Mouse (Mus musculus) CH12F3 (cell line): ENCODE results near the gene Mnd1.

Experiments used
- in situ Hi-C: fragments of 300-500 bp; cut with MboI; formaldehyde crosslinking; loops from 2 replicates; pipeline ENCODE4 v1.14.3; 2020; ENCODE audit warnings: low sequenced_read_pairs

Mnd1 gene

GRCm38 (mm10) chr3:84165391-84165790 is 9.8 kb upstream of the Mnd1 start:
- in situ Hi-C loops: loop anchor here (25.0 kb wide), 1 partner anchor 372 kb away; no protein-coding TSS in a partner anchor

DNA sequence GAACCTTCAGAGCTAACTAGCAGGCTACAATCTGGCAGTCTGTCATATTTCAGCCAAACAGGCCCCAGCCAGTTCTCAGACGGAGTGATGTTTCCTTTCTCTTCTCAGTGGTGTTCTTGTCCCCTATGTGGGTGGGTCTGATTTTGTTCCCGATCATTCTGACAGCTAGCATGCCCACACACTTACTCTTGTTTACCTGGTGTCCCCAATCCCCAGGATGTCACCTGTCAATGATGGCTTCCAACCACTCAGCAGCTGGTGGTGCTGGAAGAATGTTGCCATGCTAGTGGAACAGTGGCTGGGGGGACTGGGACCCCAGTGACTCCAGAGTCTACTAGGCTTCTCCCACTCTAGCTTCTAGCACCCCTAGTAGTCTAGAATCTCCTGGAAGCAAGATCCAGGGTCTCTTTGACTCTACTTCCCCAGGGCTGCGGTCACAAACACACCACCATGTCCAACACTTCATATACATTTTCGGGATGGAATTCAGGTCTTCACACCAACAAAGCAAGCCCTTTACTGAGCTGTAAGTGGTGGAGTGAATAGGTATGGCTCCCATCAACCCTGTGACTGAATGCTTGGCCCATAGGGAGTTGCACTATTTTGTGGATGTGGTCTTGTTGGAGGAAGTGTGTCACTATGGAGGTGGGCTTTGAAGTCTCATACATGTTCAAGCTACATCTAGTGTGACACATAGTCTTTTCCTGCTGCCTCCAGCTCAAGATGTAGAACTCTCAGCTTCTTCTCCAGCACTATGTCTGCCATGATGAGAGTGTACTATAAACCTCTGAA is 2.2 kb upstream of the Mnd1 start:
- in situ Hi-C loops: loop anchor here (25.0 kb wide), 1 partner anchor 380 kb away; no protein-coding TSS in a partner anchor

DNA sequence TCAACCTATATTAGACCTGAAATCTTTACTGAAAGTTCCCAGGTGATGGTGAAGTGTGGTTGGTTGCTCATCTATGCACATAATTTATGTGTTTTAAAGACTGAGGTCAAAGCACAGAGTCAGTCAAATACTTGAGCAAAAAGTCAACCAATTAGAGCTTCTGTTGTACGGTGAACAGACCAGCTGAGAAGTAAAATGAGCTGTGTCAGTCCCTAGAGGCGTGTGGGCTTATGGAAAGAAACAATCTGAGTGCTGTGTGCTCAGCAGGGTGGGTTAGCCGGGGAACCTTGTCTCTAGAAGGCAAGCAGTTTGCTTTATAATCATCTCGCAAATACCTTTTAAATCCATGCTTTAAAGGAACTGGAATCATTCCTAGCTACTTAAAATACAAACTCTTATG is 1.4 kb upstream of the Mnd1 start:
- in situ Hi-C loops: loop anchor here (25.0 kb wide), 1 partner anchor 380 kb away; no protein-coding TSS in a partner anchor

GRCm38 (mm10) chr3:84156105-84156504 is 519 bp upstream of the Mnd1 start:
- in situ Hi-C loops: loop anchor here (25.0 kb wide), 1 partner anchor 381 kb away; no protein-coding TSS in a partner anchor

DNA sequence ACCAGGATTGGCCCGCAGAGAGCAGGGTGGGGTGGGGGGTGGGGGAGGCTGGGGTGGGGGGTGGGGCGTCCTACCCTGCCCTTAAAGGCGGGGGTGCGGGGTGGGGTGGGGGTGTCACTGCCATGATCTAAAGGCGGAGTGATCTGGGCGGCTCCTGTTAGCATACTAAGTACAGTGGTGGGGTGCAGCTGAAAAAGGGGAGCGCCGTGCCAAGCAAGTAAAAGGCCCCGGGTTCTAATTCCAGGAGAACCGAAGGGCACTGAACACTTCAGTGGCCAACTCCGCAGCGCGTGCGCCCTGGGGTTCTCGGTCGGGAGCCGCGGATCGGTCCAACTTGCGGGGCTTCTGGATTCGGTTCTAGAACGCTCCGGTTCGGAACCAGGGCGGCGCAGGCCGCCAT is 440 bp downstream of the Mnd1 start:
- in situ Hi-C loops: loop anchor here (25.0 kb wide), 1 partner anchor 382 kb away; no protein-coding TSS in a partner anchor

DNA sequence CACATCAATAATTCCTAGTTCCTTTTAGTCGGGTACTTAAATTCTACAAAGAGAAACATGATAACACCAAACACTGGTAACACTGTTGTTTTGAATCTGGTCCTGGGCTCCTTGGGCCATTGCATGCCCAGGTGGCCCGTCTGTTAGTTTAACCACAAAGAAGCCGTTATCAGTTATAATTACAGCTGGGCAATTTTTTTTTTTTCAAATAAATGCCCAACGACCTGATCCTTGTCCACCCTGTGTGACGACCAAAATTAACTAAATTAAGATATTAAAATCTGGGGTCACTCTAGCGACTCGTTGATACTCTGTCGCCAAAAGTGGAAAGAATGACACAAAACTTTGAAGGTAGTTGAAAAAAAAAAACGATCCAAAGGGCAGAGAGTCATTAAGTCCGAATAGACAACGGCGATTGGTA is 855 bp downstream of the Mnd1 start:
- in situ Hi-C loops: loop anchor here (25.0 kb wide), 1 partner anchor 383 kb away; no protein-coding TSS in a partner anchor

- in situ Hi-C loops: loop anchor here (25.0 kb wide), 1 partner anchor 387 kb away; no protein-coding TSS in a partner anchor
Observed at GRCm38 (mm10) chr3:84149831-84150230, 5.8 kb downstream of the Mnd1 start.

DNA sequence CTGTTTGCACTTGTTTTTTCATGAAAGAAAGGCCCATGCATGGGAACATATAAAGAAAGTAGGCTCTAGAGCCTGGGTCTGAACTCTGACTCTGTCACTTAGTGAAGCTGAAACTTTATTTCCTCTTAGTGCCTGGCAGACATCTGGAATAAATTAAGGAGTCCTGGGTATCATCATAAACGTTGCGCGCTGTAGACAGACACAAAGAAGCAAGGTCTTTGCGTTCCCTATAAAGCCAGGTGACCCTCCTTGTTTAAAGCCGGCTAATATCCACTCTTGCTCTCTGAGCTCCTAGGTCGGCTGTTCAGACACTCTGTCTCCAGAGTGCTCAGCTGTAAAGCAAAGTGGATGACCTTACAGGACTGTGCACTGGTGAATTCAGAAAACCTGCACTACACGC is 14.6 kb downstream of the Mnd1 start:
- in situ Hi-C loops: no loop called here

DNA sequence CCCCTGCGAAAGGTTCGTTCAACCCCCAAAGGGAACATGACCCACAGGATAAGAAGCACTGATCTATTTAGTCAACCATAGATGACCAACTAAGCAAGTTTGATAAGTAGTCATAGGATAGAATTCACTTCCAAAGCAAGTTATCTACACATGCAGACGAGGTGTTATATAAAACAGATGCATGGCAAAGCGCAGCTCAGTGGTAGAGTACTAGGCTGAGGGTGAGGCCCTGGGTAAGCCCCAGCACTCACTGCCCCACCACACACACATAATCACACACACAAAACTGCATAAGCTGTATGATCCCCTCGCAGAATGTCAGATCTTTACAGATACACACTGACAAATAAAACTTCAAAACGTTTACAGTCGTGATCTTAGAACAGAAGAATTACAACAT is 19.1 kb downstream of the Mnd1 start:
- in situ Hi-C loops: no loop called here

GRCm38 (mm10) chr3:84135933-84136332 is 19.7 kb downstream of the Mnd1 start:
- in situ Hi-C loops: no loop called here

- in situ Hi-C loops: no loop called here
Observed at GRCm38 (mm10) chr3:84135387-84135786, 20.2 kb downstream of the Mnd1 start.

- in situ Hi-C loops: no loop called here
Observed at GRCm38 (mm10) chr3:84131369-84131768, 24.2 kb downstream of the Mnd1 start.

DNA sequence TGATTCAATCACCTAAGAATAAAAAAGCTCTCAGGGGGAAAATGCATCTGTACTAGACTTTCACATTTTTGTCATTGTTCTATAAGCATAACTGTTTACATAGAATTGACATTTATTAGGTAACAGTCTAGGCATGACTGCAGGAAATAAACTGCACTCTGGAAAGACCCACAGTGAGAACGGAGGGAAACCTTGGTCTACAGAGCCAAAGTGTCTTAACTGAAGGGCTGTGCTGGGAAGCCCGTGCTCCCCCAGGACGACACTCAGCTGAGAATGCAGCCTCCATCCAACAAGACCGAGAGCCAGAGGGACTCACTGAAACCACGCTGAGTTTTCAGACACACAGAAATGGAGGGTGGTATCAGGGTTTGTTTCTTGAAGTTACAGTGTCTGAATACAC is 24.8 kb downstream of the Mnd1 start:
- in situ Hi-C loops: no loop called here

DNA sequence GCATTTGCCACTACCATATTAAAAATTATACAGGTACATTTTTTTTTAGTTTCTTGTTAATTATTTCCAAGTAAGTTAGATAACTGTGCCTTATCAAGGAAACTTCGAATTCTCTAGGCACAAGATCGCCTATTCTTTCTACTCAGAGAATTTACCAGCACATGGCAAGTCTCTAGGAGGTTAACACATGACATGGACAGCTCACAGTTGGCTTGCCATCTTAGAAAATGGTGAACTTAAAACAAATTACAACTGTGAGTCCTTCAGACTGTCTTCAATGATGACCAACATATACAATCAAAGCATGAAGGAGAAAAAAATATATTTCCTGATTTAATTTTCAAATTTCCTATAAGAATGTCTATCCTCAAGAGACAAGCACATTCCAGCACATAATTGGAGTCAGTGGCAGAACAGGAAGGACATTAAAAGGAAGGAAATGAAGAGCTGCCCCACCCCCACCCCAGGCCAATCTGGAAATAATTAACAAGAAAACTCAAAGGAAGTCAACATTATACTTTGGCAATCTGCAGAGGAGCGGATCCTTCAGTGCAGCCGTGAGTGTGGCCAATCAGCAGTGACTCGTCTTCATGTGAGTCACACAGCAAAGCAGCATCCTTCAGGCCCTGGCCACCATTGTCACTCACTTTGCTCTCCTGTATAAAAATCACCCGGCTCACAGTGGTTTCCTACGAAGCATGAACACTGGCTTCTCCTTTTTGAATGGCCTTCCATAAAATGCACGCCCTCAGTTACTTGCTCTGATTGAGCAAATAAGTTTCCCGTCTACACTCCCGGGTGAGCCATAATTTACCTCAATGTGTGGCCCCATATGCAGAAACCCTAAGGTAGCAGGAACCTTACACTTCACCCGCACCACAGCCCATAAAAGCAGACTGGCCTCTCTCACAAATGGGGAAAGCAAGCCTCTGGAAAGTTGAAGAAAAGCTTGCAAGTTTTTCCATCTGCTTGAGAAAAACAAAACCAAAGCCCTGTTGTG is 26.4 kb downstream of the Mnd1 start:
- in situ Hi-C loops: no loop called here

DNA sequence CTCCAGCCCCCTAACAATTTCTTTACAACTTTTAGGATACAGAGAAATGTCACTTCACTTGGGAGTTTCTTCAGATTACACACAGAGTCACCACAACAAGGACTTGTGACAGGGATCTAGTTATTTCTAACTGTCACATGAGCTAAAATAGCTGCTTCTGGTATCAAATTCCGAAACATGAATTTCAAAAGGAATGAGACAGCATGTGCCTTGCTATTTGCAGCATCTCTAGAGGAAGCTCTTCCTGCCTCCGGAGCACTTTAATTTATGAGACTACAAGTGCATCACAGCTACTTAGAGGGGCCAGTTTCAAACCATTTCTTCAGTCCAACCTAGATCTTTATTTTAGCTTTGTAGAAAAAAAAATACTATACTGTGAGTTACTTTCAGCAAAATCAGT is 28.2 kb downstream of the Mnd1 start:
- in situ Hi-C loops: no loop called here

DNA sequence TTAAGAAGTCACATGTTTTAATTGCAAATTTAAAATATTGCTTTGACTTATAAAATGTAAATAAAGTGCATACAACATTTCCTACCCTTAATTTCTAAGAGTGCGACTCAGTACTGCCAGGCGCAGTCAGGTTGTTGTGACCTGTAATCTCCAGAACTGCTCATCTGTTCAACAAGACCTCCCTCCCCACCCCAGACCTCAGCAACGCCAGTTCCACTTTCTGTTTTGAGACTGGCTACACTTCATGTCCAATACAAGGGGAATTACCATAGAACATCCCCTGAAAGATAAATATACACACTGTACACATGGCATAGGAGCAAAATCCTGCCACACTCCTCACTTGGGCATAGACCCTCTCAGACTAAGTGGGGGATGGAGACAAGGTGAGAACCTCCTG is 28.9 kb downstream of the Mnd1 start:
- in situ Hi-C loops: no loop called here

DNA sequence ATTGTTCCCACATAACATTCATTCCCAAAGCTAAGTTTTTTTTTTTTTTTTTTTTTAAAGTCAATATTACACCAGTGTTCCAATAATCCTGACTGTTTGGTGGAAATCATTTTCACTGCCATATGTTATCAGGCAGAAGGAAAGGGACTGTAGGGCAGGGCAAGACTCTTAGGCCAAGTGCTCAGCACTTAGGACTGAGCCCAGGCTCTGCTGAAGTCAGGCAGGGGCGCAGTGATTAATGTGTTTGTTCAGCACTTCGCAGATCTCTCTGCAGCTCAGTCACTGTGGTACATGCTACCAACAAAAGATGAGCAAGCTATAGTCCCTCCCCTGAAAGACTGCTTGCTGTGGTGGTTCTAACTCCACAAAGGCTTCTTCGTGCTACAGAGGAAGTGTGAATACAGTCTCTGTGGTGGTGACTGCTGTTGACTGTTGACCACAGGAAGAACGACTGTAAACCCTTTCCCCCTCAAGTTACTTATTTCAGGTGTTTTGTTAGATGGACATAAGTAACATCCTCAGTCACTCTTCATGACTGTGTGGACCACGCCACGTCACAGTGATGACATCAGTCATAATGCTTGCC is 29.8 kb downstream of the Mnd1 start:
- in situ Hi-C loops: no loop called here

GRCm38 (mm10) chr3:84123461-84123860 is 32.1 kb downstream of the Mnd1 start:
- in situ Hi-C loops: no loop called here

DNA sequence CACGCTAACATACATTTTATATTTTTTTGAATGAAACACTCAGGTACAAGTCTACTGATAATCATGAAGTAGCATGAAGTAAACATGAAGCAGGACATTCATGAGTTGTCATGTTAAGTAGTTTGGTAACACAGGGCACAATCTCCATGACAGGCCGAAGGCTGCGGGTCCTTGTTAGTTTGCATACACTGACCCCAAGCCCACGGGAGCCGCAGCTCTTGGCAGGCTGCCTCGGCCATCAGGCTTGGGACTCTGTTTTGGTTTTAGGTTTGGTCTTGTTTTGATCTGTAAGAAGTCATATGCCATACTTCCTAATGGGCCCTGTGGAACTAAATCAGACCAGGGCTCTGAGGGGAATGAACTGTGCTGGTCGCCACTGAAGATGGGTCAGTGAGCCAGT is 36.9 kb downstream of the Mnd1 start:
- in situ Hi-C loops: no loop called here

GRCm38 (mm10) chr3:84118178-84118577 is 37.4 kb downstream of the Mnd1 start:
- in situ Hi-C loops: no loop called here

DNA sequence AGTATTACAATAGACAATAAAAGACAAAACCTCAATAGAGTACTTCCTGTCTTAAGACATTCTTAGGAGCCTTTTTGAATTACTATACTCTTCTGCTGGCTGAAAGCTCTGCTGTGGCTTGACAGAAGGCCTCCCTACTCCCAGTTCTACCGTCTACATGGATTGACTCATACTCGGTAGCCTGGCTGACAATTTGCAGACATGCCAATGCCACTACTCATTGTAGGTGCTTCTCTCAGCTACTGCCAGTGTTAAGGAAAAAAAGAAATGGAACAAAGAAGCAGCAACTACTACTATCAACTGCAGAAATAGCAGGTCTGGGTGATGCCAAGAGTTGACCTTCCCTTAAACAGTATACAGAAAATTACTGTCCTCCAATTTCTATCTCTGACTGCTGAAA is 47.0 kb downstream of the Mnd1 start:
- in situ Hi-C loops: no loop called here
